Mouse (Mus musculus): ENCODE data around the gene Olfml3. TPM values are rescaled to one million over a fixed set of nuclear protein-coding genes. Genes with fewer than 3 reads are reported as not detected.

The Olfml3 gene
- total and polyA plus RNA-seq, 3 experiments, result 0.60 to 0.75 TPM; not detected in 1

GRCm38 (mm10) chr3:103766789-103767188 is 29.0 kb upstream of the Olfml3 start:
- no peak overlapping the region for H3K4me3 ChIP-seq (ENCODE audit: low read depth, low read length)
- TF ChIP-seq GATA2 (IDR thresholded peaks at IDR 0.05; ENCODE audit: borderline replicate concordance, low read depth, low read length), result no peak
- no peak for TF ChIP-seq CTCF (IDR thresholded peaks at IDR 0.05; ENCODE audit: low read depth, low read length)
- TF ChIP-seq GATA1 (IDR thresholded peaks at IDR 0.05; ENCODE audit: borderline replicate concordance, low read length), result no peak
- TF ChIP-seq POLR2AphosphoS5 (IDR thresholded peaks at IDR 0.05; ENCODE audit: insufficient replicate concordance, low read depth, low read length), result no peak
- no peak for TF ChIP-seq TAL1 (conservative IDR thresholded peaks at IDR 0.05; ENCODE audit: low read depth, low read length)
- H3K4me1 ChIP-seq (ENCODE audit: insufficient read depth, low read depth, low read length), result peaks cover 2% of the 10 kb centered on the region; the same call in 1 of the 2 replicates
- H3K36me3 ChIP-seq (replicated peaks), result peaks cover 79% of the 10 kb centered on the region
- DNase-seq (ENCODE audit: low spot score) (no peak), ATAC-seq (ENCODE audit: extremely low read depth, insufficient number of reproducible peaks, low FRiP score, poor library complexity, severe bottlenecking) (no peak)
- no peaks in the 10 kb centered on the region for H3K27me3 ChIP-seq (ENCODE audit: insufficient read depth, low read length)
- H3K9me3 ChIP-seq (replicated peaks), result no peaks in the 10 kb centered on the region

- H3K27me3 ChIP-seq (ENCODE audit: insufficient read depth, low read length), result no peaks in the 10 kb centered on the region
- H3K9me3 ChIP-seq (replicated peaks), result no peaks in the 10 kb centered on the region
- H3K36me3 ChIP-seq (replicated peaks), result peaks cover 85% of the 10 kb centered on the region
- no peak for DNase-seq (ENCODE audit: low spot score)
- no peaks in the 10 kb centered on the region for H3K4me1 ChIP-seq (ENCODE audit: insufficient read depth, low read depth, low read length)
- no peak overlapping the region for H3K4me3 ChIP-seq (ENCODE audit: low read depth, low read length)
- TF ChIP-seq TAL1 (conservative IDR thresholded peaks at IDR 0.05; ENCODE audit: low read depth, low read length), result no peak
- no peak for TF ChIP-seq GATA1 (IDR thresholded peaks at IDR 0.05; ENCODE audit: borderline replicate concordance, low read length)
- TF ChIP-seq GATA2 (IDR thresholded peaks at IDR 0.05; ENCODE audit: borderline replicate concordance, low read depth, low read length), result no peak
- TF ChIP-seq POLR2AphosphoS5 (IDR thresholded peaks at IDR 0.05; ENCODE audit: insufficient replicate concordance, low read depth, low read length), result no peak
- TF ChIP-seq CTCF (IDR thresholded peaks at IDR 0.05; ENCODE audit: low read depth, low read length), result no peak
- no peak for ATAC-seq (ENCODE audit: extremely low read depth, insufficient number of reproducible peaks, low FRiP score, poor library complexity, severe bottlenecking)
Observed at GRCm38 (mm10) chr3:103759261-103759970, 21.6 kb upstream of the Olfml3 start.

GRCm38 (mm10) chr3:103758456-103758855 is 20.7 kb upstream of the Olfml3 start:
- Histone ChIP-seq H3K36me3 (replicated peaks) (peaks cover 87% of the 10 kb centered on the region), H3K4me1 (ENCODE audit: insufficient read depth, low read depth, low read length) (no peaks in the 10 kb centered on the region), H3K4me3 (ENCODE audit: low read depth, low read length) (no peak overlapping the region), H3K9me3 (replicated peaks) (no peaks in the 10 kb centered on the region), H3K27me3 (ENCODE audit: insufficient read depth, low read length) (no peaks in the 10 kb centered on the region)
- no peak for TF ChIP-seq CTCF (IDR thresholded peaks at IDR 0.05; ENCODE audit: low read depth, low read length)
- TF ChIP-seq TAL1 (conservative IDR thresholded peaks at IDR 0.05; ENCODE audit: low read depth, low read length), result no peak
- no peak for TF ChIP-seq GATA1 (IDR thresholded peaks at IDR 0.05; ENCODE audit: borderline replicate concordance, low read length)
- no peak for TF ChIP-seq GATA2 (IDR thresholded peaks at IDR 0.05; ENCODE audit: borderline replicate concordance, low read depth, low read length)
- TF ChIP-seq POLR2AphosphoS5 (IDR thresholded peaks at IDR 0.05; ENCODE audit: insufficient replicate concordance, low read depth, low read length), result no peak
- ATAC-seq (ENCODE audit: extremely low read depth, insufficient number of reproducible peaks, low FRiP score, poor library complexity, severe bottlenecking) (no peak), DNase-seq (ENCODE audit: low spot score) (no peak)

- Histone ChIP-seq H3K9me3 (replicated peaks) (no peaks in the 10 kb centered on the region), H3K27me3 (ENCODE audit: insufficient read depth, low read length) (no peaks in the 10 kb centered on the region), H3K4me3 (ENCODE audit: low read depth, low read length) (no peak overlapping the region), H3K4me1 (ENCODE audit: insufficient read depth, low read depth, low read length) (no peaks in the 10 kb centered on the region), H3K36me3 (replicated peaks) (peaks cover 88% of the 10 kb centered on the region)
- ATAC-seq (ENCODE audit: extremely low read depth, insufficient number of reproducible peaks, low FRiP score, poor library complexity, severe bottlenecking) (no peak), DNase-seq (ENCODE audit: low spot score) (no peak)
- TF ChIP-seq GATA2 (IDR thresholded peaks at IDR 0.05; ENCODE audit: borderline replicate concordance, low read depth, low read length) (no peak), GATA1 (IDR thresholded peaks at IDR 0.05; ENCODE audit: borderline replicate concordance, low read length) (no peak), POLR2AphosphoS5 (IDR thresholded peaks at IDR 0.05; ENCODE audit: insufficient replicate concordance, low read depth, low read length) (no peak), CTCF (IDR thresholded peaks at IDR 0.05; ENCODE audit: low read depth, low read length) (no peak), TAL1 (conservative IDR thresholded peaks at IDR 0.05; ENCODE audit: low read depth, low read length) (no peak)
Observed at GRCm38 (mm10) chr3:103756920-103757319, 19.1 kb upstream of the Olfml3 start.

- ATAC-seq (ENCODE audit: extremely low read depth, insufficient number of reproducible peaks, low FRiP score, poor library complexity, severe bottlenecking), result no peak
- Histone ChIP-seq H3K36me3 (replicated peaks) (peaks cover 89% of the 10 kb centered on the region), H3K4me3 (ENCODE audit: low read depth, low read length) (no peak overlapping the region), H3K4me1 (ENCODE audit: insufficient read depth, low read depth, low read length) (no peaks in the 10 kb centered on the region), H3K27me3 (ENCODE audit: insufficient read depth, low read length) (no peaks in the 10 kb centered on the region), H3K9me3 (replicated peaks) (no peaks in the 10 kb centered on the region)
- DNase-seq (ENCODE audit: low spot score), result no peak
- no peak for TF ChIP-seq GATA2 (IDR thresholded peaks at IDR 0.05; ENCODE audit: borderline replicate concordance, low read depth, low read length)
Observed at GRCm38 (mm10) chr3:103755351-103755750, 17.6 kb upstream of the Olfml3 start.

- Histone ChIP-seq H3K4me1 (ENCODE audit: insufficient read depth, low read depth, low read length) (peaks cover 2% of the 10 kb centered on the region; the same call in 1 of the 2 replicates), H3K4me3 (ENCODE audit: low read depth, low read length) (no peak overlapping the region), H3K36me3 (replicated peaks) (peaks cover 92% of the 10 kb centered on the region), H3K9me3 (replicated peaks) (no peaks in the 10 kb centered on the region), H3K27me3 (ENCODE audit: insufficient read depth, low read length) (no peaks in the 10 kb centered on the region)
- ATAC-seq (ENCODE audit: extremely low read depth, insufficient number of reproducible peaks, low FRiP score, poor library complexity, severe bottlenecking) (no peak), DNase-seq (ENCODE audit: low spot score) (no peak)
- TF ChIP-seq TAL1 (conservative IDR thresholded peaks at IDR 0.05; ENCODE audit: low read depth, low read length) (no peak), GATA1 (IDR thresholded peaks at IDR 0.05; ENCODE audit: borderline replicate concordance, low read length) (no peak), GATA2 (IDR thresholded peaks at IDR 0.05; ENCODE audit: borderline replicate concordance, low read depth, low read length) (no peak), CTCF (IDR thresholded peaks at IDR 0.05; ENCODE audit: low read depth, low read length) (no peak), POLR2AphosphoS5 (IDR thresholded peaks at IDR 0.05; ENCODE audit: insufficient replicate concordance, low read depth, low read length) (no peak)
Observed at GRCm38 (mm10) chr3:103751558-103751957, 13.8 kb upstream of the Olfml3 start.

Data from G1E (cell line).